Mouse (Mus musculus): Measurements from ENCODE around the gene Adamts3. TPM values are rescaled to one million over a fixed set of nuclear protein-coding genes. Genes with fewer than 3 reads are reported as not detected.

Adamts3 gene
- total and polyA plus RNA-seq, 3 experiments = 1.9 to 5.3 (median 4.3) TPM

GRCm38 (mm10) chr5:89727497-89728057 lies 155.6 kb downstream of the Adamts3 start:
- no peak for TF ChIP-seq EP300 (IDR thresholded peaks at IDR 0.05; ENCODE audit: insufficient read depth, low read depth, low read length)
- no peak for TF ChIP-seq CTCF (IDR thresholded peaks at IDR 0.05)
- no peak for TF ChIP-seq POLR2A (IDR thresholded peaks at IDR 0.05; ENCODE audit: insufficient read depth, low read depth, low read length)
- Histone ChIP-seq H3K79me2 (replicated peaks; ENCODE audit: control insufficient read depth, insufficient read depth, low read length) (no peaks in the 10 kb centered on the region), H3K9ac (ENCODE audit: low read depth, low read length) (no peak overlapping the region), H3K27me3 (ENCODE audit: control insufficient read depth, insufficient read depth, low read length) (no peaks in the 10 kb centered on the region), H3K4me3 (no peak overlapping the region), H3K4me1 (ENCODE audit: control insufficient read depth, insufficient read depth, low read length) (no peaks in the 10 kb centered on the region), H3K27ac (no peak overlapping the region), H3K36me3 (ENCODE audit: control insufficient read depth, insufficient read depth, low read length) (no peaks in the 10 kb centered on the region)
- intact Hi-C loops (cut with DNase I) = no loop called here
- no peak for DNase-seq
- 51% methylated on average over 6 of the region's 6 CpGs for WGBS

GRCm38 (mm10) chr5:89714552-89714951 lies 168.6 kb downstream of the Adamts3 start:
- H3K9ac ChIP-seq (ENCODE audit: low read depth, low read length) = no peak overlapping the region
- no peaks in the 10 kb centered on the region for H3K79me2 ChIP-seq (replicated peaks; ENCODE audit: control insufficient read depth, insufficient read depth, low read length)
- intact Hi-C loops (cut with DNase I) = loop anchor here (2.0 kb wide), 1 partner anchor 104 kb away; no protein-coding TSS in a partner anchor
- H3K36me3 ChIP-seq (ENCODE audit: control insufficient read depth, insufficient read depth, low read length) = no peaks in the 10 kb centered on the region
- WGBS = 51% methylated on average over 2 of the region's 2 CpGs
- no peak overlapping the region for H3K4me3 ChIP-seq
- H3K27ac ChIP-seq = no peak overlapping the region
- no peaks in the 10 kb centered on the region for H3K27me3 ChIP-seq (ENCODE audit: control insufficient read depth, insufficient read depth, low read length)
- no peak for DNase-seq
- H3K4me1 ChIP-seq (ENCODE audit: control insufficient read depth, insufficient read depth, low read length) = no peaks in the 10 kb centered on the region
- TF ChIP-seq CTCF (IDR thresholded peaks at IDR 0.05) (peak; percentile 59), POLR2A (IDR thresholded peaks at IDR 0.05; ENCODE audit: insufficient read depth, low read depth, low read length) (no peak)

- no peaks in the 10 kb centered on the region for H3K79me2 ChIP-seq (replicated peaks; ENCODE audit: control insufficient read depth, insufficient read depth, low read length)
- TF ChIP-seq CTCF (IDR thresholded peaks at IDR 0.05) (no peak), POLR2A (IDR thresholded peaks at IDR 0.05; ENCODE audit: insufficient read depth, low read depth, low read length) (no peak), EP300 (IDR thresholded peaks at IDR 0.05; ENCODE audit: insufficient read depth, low read depth, low read length) (no peak)
- H3K36me3 ChIP-seq (ENCODE audit: control insufficient read depth, insufficient read depth, low read length) = no peaks in the 10 kb centered on the region
- no peak overlapping the region for H3K27ac ChIP-seq
- DNase-seq = no peak
- H3K4me3 ChIP-seq = no peak overlapping the region
- intact Hi-C loops (cut with DNase I) = no loop called here
- no peak overlapping the region for H3K9ac ChIP-seq (ENCODE audit: low read depth, low read length)
- H3K4me1 ChIP-seq (ENCODE audit: control insufficient read depth, insufficient read depth, low read length) = no peaks in the 10 kb centered on the region
- no peaks in the 10 kb centered on the region for H3K27me3 ChIP-seq (ENCODE audit: control insufficient read depth, insufficient read depth, low read length)
- 61% methylated on average over 7 of the region's 7 CpGs for WGBS
Measured at GRCm38 (mm10) chr5:89711116-89711859, 171.8 kb downstream of the Adamts3 start.

GRCm38 (mm10) chr5:89709459-89709858 lies 173.7 kb downstream of the Adamts3 start:
- TF ChIP-seq EP300 (IDR thresholded peaks at IDR 0.05; ENCODE audit: insufficient read depth, low read depth, low read length) (no peak), POLR2A (IDR thresholded peaks at IDR 0.05; ENCODE audit: insufficient read depth, low read depth, low read length) (no peak), CTCF (IDR thresholded peaks at IDR 0.05) (no peak)
- WGBS = 52% methylated on average over 4 of the region's 4 CpGs
- Histone ChIP-seq H3K27me3 (ENCODE audit: control insufficient read depth, insufficient read depth, low read length) (no peaks in the 10 kb centered on the region), H3K27ac (no peak overlapping the region), H3K9ac (ENCODE audit: low read depth, low read length) (no peak overlapping the region), H3K4me3 (no peak overlapping the region), H3K36me3 (ENCODE audit: control insufficient read depth, insufficient read depth, low read length) (no peaks in the 10 kb centered on the region), H3K79me2 (replicated peaks; ENCODE audit: control insufficient read depth, insufficient read depth, low read length) (no peaks in the 10 kb centered on the region), H3K4me1 (ENCODE audit: control insufficient read depth, insufficient read depth, low read length) (no peaks in the 10 kb centered on the region)
- no peak for DNase-seq
- intact Hi-C loops (cut with DNase I) = no loop called here

- H3K4me3 ChIP-seq = no peak overlapping the region
- intact Hi-C loops (cut with DNase I) = no loop called here
- 18% methylated on average over 1 of the region's 1 CpGs for WGBS
Measured at GRCm38 (mm10) chr5:89704264-89704663, 178.9 kb downstream of the Adamts3 start.

GRCm38 (mm10) chr5:89701241-89702007 lies 181.7 kb downstream of the Adamts3 start:
- Histone ChIP-seq H3K9ac (ENCODE audit: low read depth, low read length) (no peak overlapping the region), H3K36me3 (ENCODE audit: control insufficient read depth, insufficient read depth, low read length) (no peaks in the 10 kb centered on the region), H3K4me1 (ENCODE audit: control insufficient read depth, insufficient read depth, low read length) (no peaks in the 10 kb centered on the region), H3K4me3 (no peak overlapping the region), H3K27ac (no peak overlapping the region), H3K27me3 (ENCODE audit: control insufficient read depth, insufficient read depth, low read length) (no peaks in the 10 kb centered on the region), H3K79me2 (replicated peaks; ENCODE audit: control insufficient read depth, insufficient read depth, low read length) (no peaks in the 10 kb centered on the region)
- intact Hi-C loops (cut with DNase I) = no loop called here
- WGBS = 50% methylated on average over 9 of the region's 9 CpGs
- peak; percentile 44 for DNase-seq
- no peak for TF ChIP-seq CTCF (IDR thresholded peaks at IDR 0.05)
- no peak for TF ChIP-seq POLR2A (IDR thresholded peaks at IDR 0.05; ENCODE audit: insufficient read depth, low read depth, low read length)
- no peak for TF ChIP-seq EP300 (IDR thresholded peaks at IDR 0.05; ENCODE audit: insufficient read depth, low read depth, low read length)

More at GRCm38 (mm10) chr5:89704264-89704663, 178.9 kb downstream of the Adamts3 start:
- H3K79me2 ChIP-seq (replicated peaks; ENCODE audit: control insufficient read depth, insufficient read depth, low read length) = no peaks in the 10 kb centered on the region
- H3K27ac ChIP-seq = no peak overlapping the region
- H3K27me3 ChIP-seq (ENCODE audit: control insufficient read depth, insufficient read depth, low read length) = no peaks in the 10 kb centered on the region
- no peak for TF ChIP-seq CTCF (IDR thresholded peaks at IDR 0.05)
- no peak overlapping the region for H3K9ac ChIP-seq (ENCODE audit: low read depth, low read length)
- no peaks in the 10 kb centered on the region for H3K36me3 ChIP-seq (ENCODE audit: control insufficient read depth, insufficient read depth, low read length)
- H3K4me1 ChIP-seq (ENCODE audit: control insufficient read depth, insufficient read depth, low read length) = no peaks in the 10 kb centered on the region
- DNase-seq = peak in 1 of 2 experiments; percentile 14

Measured in heart, adult 2 months (tissue).